Mouse (Mus musculus) gastrocnemius, postnatal 4 days (tissue): ENCODE results near the gene Map3k11. TPM values are rescaled to one million over a fixed set of nuclear protein-coding genes. Genes with fewer than 3 reads are reported as not detected.

Experiments used
- DNase-seq, 2 experiments: peaks; one replicate each; pipeline ENCODE4 v3.0.0; 2021 to 2022; ENCODE audit warnings: low spot score in 2 of 2, mixed read lengths in 2 of 2
- long read RNA-seq, 2 experiments: library from polyadenylated mRNA; stranded (forward); transcript quantifications; one replicate each; pipeline ENCODE4 v2.0.0; 2021
- total RNA-seq, 2 experiments: library from RNA; stranded (reverse); gene quantifications; 2 replicates each; pipeline ENCODE4 v1.2.3; 2021

Map3k11 gene
- total RNA-seq, result 10 to 100 TPM; 29.7 to 30.2 TPM
- long read RNA-seq, experiment 1, partial matches to known transcripts, result 49 of 55 reads
- long read RNA-seq, experiment 1, other reads (novel, unspliced or antisense), result 6 of 55 reads
- long read RNA-seq, experiment 2, partial matches to known transcripts, result 79 of 90 reads
- long read RNA-seq, experiment 2, other reads (novel, unspliced or antisense), result 11 of 90 reads

- peak; percentile 92 to 96 for DNase-seq
These were observed at the start of gene Map3k11, which contains the start of gene Pcnx3 for GRCm38 (mm10) chr19:5688200-5689087. Map3k11 (plus strand) TSS chr19:5688742. Pcnx3 (minus strand) TSS chr19:5688908.

- no peak for DNase-seq
These were observed 48.2 kb upstream of the Map3k11 start for GRCm38 (mm10) chr19:5640339-5640738.

- no peak for DNase-seq
These were observed 47.5 kb upstream of the Map3k11 start for GRCm38 (mm10) chr19:5641021-5641420.

DNA sequence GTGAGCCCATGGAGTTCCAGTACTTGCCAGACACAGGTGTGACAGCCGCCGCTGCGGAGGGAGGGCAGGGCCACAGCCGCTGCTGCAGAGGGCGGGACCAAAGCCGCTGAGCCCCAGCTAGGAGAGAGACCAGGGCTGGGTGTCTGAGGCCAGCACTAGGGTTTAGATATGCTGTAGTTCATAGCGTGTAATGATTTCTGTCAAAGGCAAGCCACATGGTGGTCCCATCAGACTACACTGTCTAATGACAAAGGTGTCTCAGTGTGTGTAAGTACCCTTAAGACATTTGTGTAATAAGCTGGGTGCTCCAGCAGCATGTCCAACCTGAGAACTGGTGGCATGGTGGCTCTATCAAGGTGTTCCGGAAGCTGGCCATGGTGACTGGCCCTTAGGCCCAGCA lies 46.9 kb upstream of the Map3k11 start:
- DNase-seq, result no peak

- DNase-seq, result no peak
These were observed 43.3 kb upstream of the Map3k11 start for GRCm38 (mm10) chr19:5645280-5645679.

- DNase-seq, result no peak
These were observed 41.7 kb upstream of the Map3k11 start for GRCm38 (mm10) chr19:5646731-5647330.

DNA sequence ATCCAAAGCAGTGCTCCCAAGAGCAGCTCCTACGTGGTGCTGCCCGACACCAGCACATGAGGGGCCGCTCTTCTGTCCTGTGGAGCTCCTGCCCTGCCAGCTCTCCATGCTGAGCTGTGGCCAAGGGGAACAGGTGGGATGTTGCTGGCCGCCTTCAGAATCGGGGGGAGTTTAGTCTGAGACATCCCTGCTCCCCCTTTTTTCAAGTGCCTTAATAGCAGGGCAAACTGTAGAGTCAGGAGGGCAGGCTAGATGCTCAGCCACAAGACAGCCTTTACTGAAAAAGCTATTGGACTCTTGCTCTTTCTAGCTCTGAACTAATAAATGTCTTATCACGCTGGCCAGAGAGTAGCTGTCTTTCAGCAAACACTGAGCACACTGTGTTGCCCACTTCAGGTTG lies 40.8 kb upstream of the Map3k11 start:
- no peak for DNase-seq

DNA sequence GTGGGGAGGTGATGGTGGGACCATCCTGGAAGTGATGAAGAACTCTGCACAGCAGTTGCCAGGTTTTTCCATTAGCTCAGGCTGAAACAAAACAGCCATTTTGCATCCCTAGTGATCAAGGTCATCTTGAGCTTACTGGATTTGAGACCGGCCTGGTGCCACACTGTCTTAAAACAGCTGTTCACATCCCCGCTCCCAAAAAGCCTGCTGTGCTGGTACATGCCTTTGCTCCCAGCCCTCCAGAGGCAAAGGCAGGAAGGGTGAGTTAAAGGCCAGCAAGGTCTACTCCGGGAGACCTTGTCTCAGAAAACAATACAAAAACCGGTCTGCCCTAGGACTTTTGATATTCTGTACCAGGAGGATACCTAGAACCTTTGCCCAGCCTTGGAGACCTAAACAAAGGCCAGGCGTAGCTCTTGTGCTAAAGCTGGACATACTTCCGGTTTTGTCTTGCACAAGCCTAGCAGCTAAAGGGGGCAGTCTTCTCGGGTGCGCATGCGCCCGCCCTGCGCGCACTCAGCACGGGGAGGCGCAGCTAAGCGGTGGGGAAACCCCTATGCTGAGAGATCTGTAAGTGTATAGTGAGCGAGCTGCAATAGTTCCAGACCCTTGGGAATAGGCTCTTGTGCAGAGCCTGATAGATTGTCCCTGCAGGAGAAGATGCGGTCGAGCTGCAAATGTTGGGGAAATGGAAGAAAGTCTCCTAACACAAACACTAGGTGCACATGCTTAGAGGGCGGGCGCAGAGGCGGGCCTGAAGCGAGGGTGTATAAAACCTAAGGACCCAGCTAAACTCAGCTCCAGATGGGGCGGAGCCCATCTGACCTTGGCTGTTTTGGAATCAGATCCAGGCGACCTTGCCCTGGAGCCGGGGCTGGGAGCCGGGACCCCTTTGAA lies 39.9 kb upstream of the Map3k11 start:
- DNase-seq, result peak; percentile 70 to 77

DNA sequence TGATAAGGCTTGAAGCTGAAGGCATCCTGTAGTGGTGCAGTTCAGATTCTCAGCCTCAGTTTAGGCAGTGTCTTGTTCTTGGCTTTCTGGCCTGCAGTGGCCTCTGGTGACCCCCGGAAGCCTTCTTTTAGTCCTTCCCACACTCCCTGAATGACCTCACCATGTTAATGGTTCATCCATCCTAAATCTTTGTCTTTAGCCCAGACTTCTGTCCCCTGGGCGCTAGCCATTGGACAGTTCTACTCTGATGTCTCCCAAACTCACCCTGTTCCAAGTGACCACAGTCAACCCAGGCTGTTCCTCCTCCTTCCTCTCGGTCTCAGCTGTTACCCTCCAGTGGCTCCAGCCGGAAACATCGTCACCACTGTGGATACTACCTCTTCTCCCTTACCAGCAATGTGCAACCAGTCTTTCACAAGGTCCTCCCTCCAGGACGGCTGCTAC lies 39.2 kb upstream of the Map3k11 start:
- DNase-seq, result peak in 1 of 2 experiments; percentile 65

DNA sequence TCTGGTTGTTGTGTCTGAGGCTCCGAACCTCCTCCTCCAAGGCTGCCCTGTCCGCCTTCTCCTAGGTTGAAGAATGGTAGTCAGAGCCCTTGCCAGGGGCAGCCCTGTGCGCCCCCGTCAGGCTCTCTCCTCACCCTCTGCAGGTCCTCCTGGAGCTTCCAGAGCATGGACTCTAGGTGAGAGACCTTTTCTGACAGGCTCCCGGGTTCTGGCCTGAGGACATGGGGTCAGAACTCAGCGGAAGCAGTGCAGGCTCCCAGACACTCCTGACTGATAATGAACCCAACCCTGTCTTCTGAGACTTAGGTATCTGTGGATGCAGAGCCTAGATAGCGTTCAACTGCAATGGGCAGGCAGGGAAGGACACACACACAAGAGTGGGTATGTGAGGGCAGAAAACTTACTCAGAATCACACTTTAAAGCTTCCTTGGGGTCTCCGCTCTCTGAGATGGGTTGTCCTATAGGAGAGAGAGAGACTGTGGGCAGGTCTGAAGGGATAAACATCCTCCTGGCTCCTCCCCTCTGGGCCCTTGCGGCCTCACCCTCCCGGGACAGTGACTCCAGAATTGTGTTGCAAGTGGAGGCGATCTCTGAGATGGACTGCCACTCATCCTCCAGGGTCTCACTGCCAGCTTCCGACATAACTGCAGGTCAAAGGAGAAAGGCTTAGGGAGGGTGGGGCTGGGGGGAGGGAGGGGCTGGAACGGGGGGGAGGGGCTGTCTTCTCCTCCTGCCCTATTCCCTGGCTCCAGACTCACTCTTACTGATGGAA lies 36.9 kb upstream of the Map3k11 start:
- DNase-seq, result no peak

DNA sequence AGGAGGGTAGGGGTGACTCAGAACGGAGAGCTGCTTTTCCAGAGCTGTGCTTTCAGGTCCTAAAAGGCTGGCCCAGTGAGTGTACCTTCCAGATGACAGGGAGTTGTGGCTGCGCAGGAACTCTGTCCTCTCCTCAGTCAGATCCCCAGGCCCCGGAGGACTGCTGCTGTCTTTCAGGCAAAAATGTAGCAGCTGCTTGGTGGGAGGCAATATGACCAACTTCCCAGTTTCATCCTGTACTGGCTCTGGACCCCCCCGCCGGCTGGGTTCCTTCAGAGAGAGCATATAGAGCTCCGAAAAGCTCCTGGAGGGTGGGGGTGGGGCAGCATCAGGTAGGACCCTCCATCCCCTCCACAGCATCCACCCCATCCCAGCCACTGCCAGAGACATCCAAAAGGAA lies 36.0 kb upstream of the Map3k11 start:
- DNase-seq, result no peak

DNA sequence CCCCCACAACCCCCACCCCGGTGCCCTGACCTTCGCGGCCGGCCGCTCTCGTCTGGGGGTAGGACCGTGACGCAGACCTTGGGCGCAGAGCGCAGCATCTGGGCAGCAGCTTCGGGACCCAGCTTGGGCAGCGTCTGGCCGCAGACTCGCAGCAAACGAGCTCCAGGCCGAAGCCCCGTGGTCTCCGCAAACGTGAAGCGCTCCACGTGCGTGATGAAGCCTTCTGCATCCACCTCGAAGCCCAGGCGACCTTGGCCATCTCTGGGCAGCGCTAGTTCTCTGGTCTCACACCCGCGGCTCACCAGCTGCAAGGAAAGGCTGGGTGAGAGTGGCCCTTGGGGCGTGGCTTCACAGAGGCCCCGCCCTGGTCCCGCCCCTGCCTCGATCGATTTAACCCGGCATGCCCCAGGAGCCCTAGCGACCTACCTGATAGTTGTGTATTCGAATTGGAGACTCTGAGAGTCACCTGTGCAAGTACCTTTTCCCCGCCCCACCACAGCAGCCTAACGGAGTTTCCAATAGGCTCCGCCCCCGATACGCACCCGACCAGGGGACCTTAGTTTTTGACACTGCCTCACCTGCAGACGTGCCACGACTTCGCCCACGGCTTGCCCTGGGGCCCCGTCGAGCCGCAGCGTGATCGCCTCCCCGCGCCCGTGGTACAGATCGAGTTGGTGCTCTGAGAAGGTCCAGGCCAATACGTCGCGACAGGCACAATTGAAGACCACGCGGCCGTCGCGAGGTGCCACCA lies 34.4 kb upstream of the Map3k11 start:
- DNase-seq, result no peak

- DNase-seq, result no peak
These were observed 33.7 kb upstream of the Map3k11 start for GRCm38 (mm10) chr19:5654720-5655298.

- DNase-seq, result no peak
These were observed 27.4 kb upstream of the Map3k11 start for GRCm38 (mm10) chr19:5660942-5661751.

GRCm38 (mm10) chr19:5662310-5662709 lies 26.2 kb upstream of the Map3k11 start:
- DNase-seq, result no peak

DNA sequence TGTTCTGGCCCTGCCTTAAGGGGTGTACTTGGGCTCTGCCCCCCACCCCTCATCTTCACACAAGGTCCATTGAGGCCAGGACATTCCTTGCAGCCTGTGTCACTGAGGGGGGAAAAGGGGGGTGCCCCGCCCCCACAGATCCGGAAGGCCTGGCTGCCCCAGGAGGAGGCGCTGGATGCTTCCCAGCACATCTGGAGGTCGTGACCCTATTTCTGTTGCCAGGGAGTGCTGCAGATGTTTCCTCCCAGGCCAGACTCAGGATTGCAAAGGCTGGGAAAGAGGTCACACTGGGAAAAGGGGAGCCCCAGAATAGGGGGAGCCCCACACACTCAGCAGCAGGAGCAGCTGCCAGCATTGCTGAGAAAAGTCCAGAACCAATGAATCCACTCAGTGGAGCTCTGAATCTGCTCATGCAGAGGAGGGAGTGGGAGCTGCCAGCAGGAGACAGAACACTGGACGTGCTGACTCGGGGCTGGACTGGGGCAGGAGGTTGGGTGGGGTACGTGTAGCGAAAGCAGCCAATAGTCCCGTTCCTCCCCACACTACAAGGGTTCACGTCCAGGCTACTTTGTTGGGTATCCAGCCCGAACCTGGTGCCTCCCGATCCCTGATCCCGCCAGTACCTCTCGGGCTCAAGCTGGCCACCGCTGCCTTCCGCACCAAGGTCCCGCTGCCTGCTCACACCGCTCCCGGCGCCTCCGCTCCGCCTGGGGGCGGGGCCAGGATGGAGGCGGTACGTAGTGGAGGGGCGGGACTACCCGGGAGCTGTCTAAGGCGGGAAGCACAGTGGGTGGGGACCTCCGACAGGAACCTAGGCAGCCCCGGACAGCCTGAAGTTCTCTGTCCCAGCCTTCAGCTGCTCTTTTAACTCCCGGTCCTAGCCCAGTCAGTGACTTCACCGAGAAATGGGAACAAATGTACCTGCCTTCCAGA lies 25.3 kb upstream of the Map3k11 start, which contains the start of gene Sipa1:
TSS of gene Sipa1 (minus strand) at position 727 of the 933 bp plus-strand sequence.
- DNase-seq, result peak; percentile 89 to 93

DNA sequence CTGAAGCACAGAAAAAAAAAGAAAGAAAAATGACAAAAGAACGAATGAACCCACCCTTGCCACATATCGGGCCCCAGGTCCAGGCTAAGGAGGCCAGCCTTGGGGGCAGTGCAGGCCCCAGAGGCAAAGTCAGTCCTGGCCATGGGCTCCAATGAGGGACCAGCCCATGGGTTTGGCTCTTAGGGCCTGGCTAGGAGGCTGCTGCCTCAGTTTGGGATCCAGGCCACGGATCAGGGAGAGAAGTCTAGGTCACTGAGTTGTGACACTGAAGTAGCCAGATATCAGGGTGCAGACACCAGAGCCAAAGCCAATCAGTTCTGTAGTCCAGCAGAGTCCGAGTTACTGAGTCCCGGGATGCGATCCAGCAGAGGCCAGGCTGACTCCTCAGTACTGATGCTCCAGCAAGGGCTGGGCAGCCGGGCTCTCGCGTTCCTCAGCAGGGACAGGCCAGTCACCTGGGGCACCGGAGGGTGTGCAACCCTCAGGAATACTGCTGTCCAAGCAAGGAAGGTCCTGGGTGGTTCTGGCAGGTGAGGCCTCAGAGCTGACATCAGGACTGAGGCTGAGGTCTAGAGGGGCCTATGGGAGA lies 23.8 kb upstream of the Map3k11 start:
- no peak for DNase-seq
